Mouse (Mus musculus) heart, embryonic 13.5 days (tissue): ENCODE results near the gene Foxp1. TPM values are rescaled to one million over a fixed set of nuclear protein-coding genes. Genes with fewer than 3 reads are reported as not detected.

Experiments used
- ATAC-seq: fragments of 200-750 bp; cut with Nextera tagmentation; 2 replicates; pipeline ENCODE4 v1.8.0; 2017; ENCODE audit warnings: moderate TSS enrichment; ENCODE audit not compliant: insufficient number of reproducible peaks, low FRiP score, low TSS enrichment; ENCODE audit errors: extremely low read depth
- H3K27ac ChIP-seq: fragments of 300-500 bp; sonication (generic); replicated peaks from 2 replicates; pipeline ENCODE4 v1.5.1; 2015; ENCODE audit warnings: moderate library complexity, mild to moderate bottlenecking, inconsistent platforms
- H3K27me3 ChIP-seq: fragments of 300-500 bp; sonication (generic); replicated peaks from 2 replicates; pipeline ENCODE4 v1.6.1; 2015; ENCODE audit warnings: mild to moderate bottlenecking, inconsistent platforms
- H3K36me3 ChIP-seq: fragments of 300-500 bp; sonication (generic); 2 replicates; pipeline ENCODE4 v1.6.1; 2015; ENCODE audit warnings: mild to moderate bottlenecking, inconsistent platforms
- H3K4me1 ChIP-seq: fragments of 300-500 bp; sonication (generic); 2 replicates; pipeline ENCODE4 v1.6.1; 2015; ENCODE audit warnings: inconsistent platforms
- H3K4me2 ChIP-seq: fragments of 300-500 bp; sonication (generic); 2 replicates; pipeline ENCODE4 v1.6.1; 2015; ENCODE audit warnings: inconsistent platforms, mild to moderate bottlenecking, moderate library complexity
- H3K4me3 ChIP-seq: fragments of 300-500 bp; sonication (generic); 2 replicates; pipeline ENCODE4 v1.5.1; 2015; ENCODE audit warnings: moderate library complexity, mild to moderate bottlenecking, inconsistent platforms
- H3K9ac ChIP-seq: fragments of 300-500 bp; sonication (generic); 2 replicates; pipeline ENCODE4 v1.6.1; 2015; ENCODE audit warnings: inconsistent platforms, mild to moderate bottlenecking, moderate library complexity
- H3K9me3 ChIP-seq: fragments of 300-500 bp; sonication (generic); 2 replicates; pipeline ENCODE4 v1.6.1; 2016; ENCODE audit warnings: inconsistent platforms
- WGBS: fragments of 180-500 bp; shearing (Covaris S2); methylation state at CpG from one replicate; pipeline ENCODE4 v1.1.7; 2015; ENCODE audit warnings: mixed read lengths; 5-methylcytosine and 5-hydroxymethylcytosine counted together
- polyA plus RNA-seq: library from polyadenylated mRNA; unstranded; fragments of >200 nt; fragmentation: Nextera tagmentation; extraction: Ambion mirVana; gene quantifications from 2 replicates; pipeline ENCODE4 v1.2.1, GENCODE M21; 2015

The Foxp1 gene
- polyA plus RNA-seq, 1 experiment from 2014 or later, result 71.7 TPM

DNA sequence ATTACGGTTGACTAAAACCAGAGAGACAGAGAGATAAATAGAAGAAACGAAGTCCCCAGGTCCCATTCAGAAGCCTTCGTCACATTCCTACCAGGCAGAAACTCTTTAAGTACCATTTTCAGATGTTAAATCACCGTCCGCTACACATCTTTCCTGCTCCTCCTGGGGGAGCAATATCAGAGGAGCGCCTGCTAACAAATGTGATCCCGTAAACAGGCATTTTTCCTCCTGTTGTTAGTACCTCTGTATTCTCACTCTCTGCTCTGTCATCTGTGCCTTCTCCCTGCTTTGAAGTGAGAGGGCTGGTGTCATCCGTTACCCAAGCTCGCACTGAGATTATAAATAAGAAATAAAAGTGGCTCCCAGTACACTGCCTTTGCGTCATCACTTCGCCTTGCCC lies 384.5 kb downstream of the Foxp1 start:
- 64% methylated on average over 11 of the region's 11 CpGs for WGBS
- Histone ChIP-seq H3K27ac (no peak overlapping the region), H3K27me3 (no peaks in the 10 kb centered on the region), H3K4me2 (no peak overlapping the region), H3K9ac (0 out of 2 replicates have a peak overlapping the region, but pooled peaks have one; percentile 19), H3K4me1 (peaks cover 36% of the 10 kb centered on the region), H3K4me3 (no peak overlapping the region), H3K36me3 (no peaks in the 10 kb centered on the region), H3K9me3 (no peaks in the 10 kb centered on the region)
- ATAC-seq, result no peak

DNA sequence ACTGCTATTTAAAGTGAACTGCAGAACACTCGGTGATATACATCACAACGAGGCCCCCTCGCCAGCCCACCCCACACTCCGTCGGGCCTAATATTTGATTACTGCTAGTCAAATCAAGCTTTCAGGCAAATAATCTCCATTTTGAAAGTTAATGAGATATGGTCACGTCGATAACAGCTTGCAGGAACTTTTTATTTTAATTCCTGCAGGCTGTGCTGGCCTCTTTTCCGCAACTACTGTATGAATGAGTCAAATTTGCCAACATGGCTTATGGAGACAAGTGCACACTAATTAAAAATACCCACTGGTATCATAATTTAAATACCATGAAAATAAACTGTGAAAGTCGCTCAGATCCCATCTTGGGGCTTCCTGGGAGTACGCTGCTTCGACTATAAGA lies 385.4 kb downstream of the Foxp1 start:
- Histone ChIP-seq H3K4me1 (peaks cover 33% of the 10 kb centered on the region), H3K4me2 (no peak overlapping the region), H3K27me3 (no peaks in the 10 kb centered on the region), H3K9me3 (no peaks in the 10 kb centered on the region), H3K27ac (no peak overlapping the region), H3K9ac (no peak overlapping the region), H3K4me3 (no peak overlapping the region), H3K36me3 (no peaks in the 10 kb centered on the region)
- WGBS, result 81% methylated on average over 11 of the region's 11 CpGs
- no peak for ATAC-seq

DNA sequence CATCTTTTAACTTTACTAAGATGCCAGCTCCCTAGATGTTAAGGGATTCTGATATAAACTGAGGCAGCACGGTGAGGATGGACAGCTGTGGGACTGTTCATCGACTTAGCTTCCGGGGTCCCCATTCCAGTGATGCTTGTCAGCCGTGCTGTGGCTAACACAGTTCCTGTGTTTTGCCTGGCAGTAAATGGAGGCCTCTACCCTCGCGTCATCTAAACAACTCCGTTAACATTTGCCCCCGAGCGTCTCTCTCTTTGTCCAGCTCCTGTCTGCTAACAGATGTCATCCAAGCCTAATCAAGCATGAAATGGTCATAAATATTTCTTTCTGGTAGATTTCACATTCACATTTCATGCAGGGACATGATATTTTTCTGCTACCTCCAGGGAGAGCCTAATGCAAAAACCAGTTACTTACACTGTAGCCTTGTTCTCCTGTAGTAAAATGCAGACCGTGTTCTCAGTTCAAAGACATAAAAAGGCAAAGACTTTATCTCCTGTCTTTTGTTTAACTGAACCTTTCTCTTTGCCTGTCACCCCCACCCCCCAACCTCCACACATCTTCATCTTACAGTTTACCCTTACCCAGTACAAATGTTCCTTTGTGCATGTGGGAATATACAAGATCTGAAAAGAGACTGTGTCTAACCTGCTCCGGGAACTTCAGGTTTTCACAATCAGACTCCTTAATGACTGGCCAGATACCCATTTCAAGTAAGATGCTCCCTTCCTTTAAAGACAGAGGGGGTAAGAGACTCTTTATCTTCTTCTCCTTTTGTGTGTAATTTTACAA lies 386.4 kb downstream of the Foxp1 start:
- Histone ChIP-seq H3K4me1 (peaks cover 38% of the 10 kb centered on the region), H3K27ac (peak overlapping the region; percentile 12; the same call in 1 of the 2 replicates), H3K9ac (peak overlapping the region; percentile 50; the same call in 1 of the 2 replicates), H3K9me3 (no peaks in the 10 kb centered on the region), H3K27me3 (no peaks in the 10 kb centered on the region), H3K4me3 (no peak overlapping the region), H3K4me2 (no peak overlapping the region), H3K36me3 (no peaks in the 10 kb centered on the region)
- WGBS, result 45% methylated on average over 11 of the region's 11 CpGs
- ATAC-seq, result no peak

DNA sequence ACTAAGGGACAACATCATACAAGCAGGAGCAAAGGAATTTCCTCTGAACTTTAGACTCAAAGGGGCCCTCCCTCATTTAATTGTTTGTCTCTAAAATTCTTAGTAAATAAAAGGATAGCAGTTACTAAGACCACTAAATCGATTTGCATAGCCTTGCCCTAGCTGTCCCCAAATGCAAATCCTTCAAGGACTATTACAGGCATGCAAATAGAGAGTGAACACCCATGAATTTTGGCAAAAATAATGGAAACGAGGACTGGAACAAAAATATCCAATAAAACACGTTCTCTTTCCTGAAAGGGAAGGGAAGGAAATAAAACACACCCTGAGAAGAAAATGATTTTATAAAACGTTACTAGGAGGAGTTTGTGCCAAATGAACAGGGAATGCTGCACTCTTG lies 390.7 kb downstream of the Foxp1 start:
- Histone ChIP-seq H3K9me3 (no peaks in the 10 kb centered on the region), H3K4me3 (no peak overlapping the region), H3K4me1 (peaks cover 39% of the 10 kb centered on the region), H3K9ac (no peak overlapping the region), H3K4me2 (no peak overlapping the region), H3K27me3 (no peaks in the 10 kb centered on the region), H3K36me3 (no peaks in the 10 kb centered on the region), H3K27ac (no peak overlapping the region)
- ATAC-seq, result no peak
- WGBS, result 66% methylated on average over 4 of the region's 4 CpGs

DNA sequence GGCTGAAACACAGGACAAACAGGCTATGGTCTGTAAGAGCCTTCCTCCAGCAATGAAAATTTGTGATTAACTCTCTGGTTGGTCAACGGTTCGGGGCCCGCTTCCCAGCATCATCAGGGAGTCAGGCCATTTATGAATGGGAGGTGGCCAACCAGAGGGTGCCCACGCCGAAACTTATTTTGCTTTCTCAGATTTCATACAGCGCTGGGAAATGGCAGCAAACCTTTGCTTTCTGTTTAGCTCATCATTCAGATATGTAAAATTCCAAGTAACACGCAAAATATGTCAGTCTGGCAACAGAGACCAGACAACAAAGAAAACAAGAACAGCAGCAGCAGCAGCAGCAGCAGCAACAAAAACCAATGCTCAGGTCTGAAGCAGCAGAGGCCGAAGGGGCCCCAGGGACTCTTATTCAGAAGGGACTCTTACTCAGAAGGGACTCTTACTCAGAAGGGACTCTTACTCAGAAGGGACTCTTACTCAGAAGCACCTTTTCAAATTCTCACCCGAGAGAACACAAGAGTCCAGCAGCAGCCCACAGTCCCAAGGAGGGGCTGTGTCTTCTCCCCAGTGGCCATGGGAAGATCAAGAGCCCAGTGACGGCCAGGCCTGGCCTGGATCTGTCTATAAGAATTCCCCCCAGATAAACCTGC lies 391.6 kb downstream of the Foxp1 start:
- no peaks in the 10 kb centered on the region for H3K9me3 ChIP-seq
- no peak for ATAC-seq
- no peak overlapping the region for H3K9ac ChIP-seq
- peaks cover 33% of the 10 kb centered on the region for H3K4me1 ChIP-seq
- 60% methylated on average over 10 of the region's 10 CpGs for WGBS
- H3K36me3 ChIP-seq, result no peaks in the 10 kb centered on the region
- no peak overlapping the region for H3K4me3 ChIP-seq
- peak overlapping the region; percentile 46; the same call in 1 of the 2 replicates for H3K27ac ChIP-seq
- peak overlapping the region; percentile 19; the same call in 1 of the 2 replicates for H3K4me2 ChIP-seq
- H3K27me3 ChIP-seq, result no peaks in the 10 kb centered on the region

DNA sequence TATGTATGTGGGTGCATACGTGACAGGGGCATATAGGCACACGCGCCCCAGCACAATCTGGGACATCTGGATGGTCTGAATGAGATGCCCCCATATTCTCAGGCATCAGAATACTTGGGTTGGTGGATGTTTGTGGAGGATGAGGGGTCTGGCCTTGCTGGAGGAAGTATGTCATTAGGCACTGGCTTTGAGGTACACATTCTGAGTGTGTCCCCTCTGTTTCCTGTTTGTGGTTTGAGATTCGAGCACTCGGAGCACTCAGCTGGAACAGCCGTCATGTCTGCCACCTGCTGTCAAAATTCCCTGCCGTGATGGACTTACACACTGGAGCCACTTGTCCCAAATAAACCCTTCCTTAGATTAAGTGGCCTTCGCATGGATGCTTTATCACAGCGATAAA lies 395.8 kb downstream of the Foxp1 start:
- Histone ChIP-seq H3K27me3 (no peaks in the 10 kb centered on the region), H3K9ac (no peak overlapping the region), H3K27ac (no peak overlapping the region), H3K9me3 (no peaks in the 10 kb centered on the region), H3K36me3 (no peaks in the 10 kb centered on the region), H3K4me1 (peaks cover 13% of the 10 kb centered on the region), H3K4me3 (no peak overlapping the region), H3K4me2 (no peak overlapping the region)
- no peak for ATAC-seq
- WGBS, result 82% methylated on average over 9 of the region's 9 CpGs

DNA sequence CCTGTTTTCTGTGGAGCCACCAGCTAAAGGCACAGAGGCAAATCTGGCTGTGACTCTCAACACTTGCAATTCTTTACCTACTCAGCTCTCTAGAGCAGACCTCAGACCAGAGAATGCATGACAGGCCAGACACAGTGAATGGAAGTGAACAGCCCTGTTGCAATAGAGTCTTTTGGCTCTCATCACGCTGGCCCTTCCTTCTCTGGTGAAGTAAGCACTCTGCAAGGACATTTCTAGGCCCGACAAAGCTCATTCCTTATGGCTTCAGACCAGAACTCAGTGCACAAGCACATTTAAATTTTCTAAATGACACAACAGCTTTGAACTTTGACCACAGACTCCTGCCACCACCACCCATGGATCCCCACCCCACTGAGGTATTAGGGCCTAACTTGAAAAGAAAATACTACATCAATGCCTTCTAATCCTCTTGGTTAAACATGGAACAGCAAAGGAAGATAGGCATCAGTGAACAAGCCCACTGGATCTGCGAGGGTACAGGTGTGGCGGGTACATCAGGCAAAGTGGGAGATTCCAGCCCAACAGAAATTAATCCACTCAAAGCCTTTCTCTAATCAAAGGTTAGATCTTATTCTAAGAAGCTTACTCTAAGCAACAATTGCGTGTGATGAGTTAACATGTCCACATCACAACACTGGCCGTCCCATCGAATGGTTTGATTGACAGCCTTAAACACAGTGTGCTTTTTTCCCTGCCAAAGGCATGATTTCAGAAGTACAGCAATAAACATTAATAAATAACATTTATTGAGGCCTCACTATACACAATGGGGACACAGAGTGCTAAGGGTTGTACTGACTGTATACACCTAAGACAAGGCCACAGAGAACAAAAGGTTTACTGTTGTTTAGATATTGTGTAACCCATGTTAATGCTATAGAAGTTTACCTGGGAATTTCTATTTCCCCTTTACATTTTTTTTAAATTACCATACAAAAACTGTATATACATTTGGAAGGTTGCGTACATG lies 401.4 kb downstream of the Foxp1 start:
- ATAC-seq, result no peak
- Histone ChIP-seq H3K9ac (no peak overlapping the region), H3K4me3 (no peak overlapping the region), H3K27ac (no peak overlapping the region), H3K4me2 (no peak overlapping the region), H3K27me3 (no peaks in the 10 kb centered on the region), H3K4me1 (no peaks in the 10 kb centered on the region), H3K36me3 (no peaks in the 10 kb centered on the region), H3K9me3 (no peaks in the 10 kb centered on the region)
- WGBS, result 79% methylated on average over 8 of the region's 8 CpGs

DNA sequence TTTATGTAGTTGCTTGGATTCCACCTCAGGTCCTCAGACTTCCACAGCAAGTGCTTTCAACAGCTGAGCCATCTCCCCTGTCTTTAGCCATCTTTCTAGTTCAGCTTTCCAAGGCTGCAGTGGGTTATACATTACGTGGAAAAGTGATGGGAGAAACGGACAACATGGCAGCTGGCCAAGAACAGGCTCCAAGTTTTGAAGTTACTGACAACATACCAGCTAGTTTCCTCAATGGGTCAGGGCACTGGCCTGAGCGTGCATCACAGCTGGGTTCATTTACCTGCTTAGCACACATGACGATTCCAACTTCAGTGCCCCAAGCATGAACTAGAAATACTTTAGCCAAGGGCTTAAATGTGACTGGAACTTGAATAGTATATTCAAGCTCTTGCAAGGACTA lies 404.0 kb downstream of the Foxp1 start:
- WGBS, result 48% methylated on average over 4 of the region's 4 CpGs
- ATAC-seq, result no peak
- H3K36me3 ChIP-seq, result no peaks in the 10 kb centered on the region
- no peaks in the 10 kb centered on the region for H3K27me3 ChIP-seq
- no peak overlapping the region for H3K4me2 ChIP-seq
- H3K4me1 ChIP-seq, result no peaks in the 10 kb centered on the region
- H3K9me3 ChIP-seq, result no peaks in the 10 kb centered on the region
- no peak overlapping the region for H3K9ac ChIP-seq
- H3K4me3 ChIP-seq, result no peak overlapping the region
- no peak overlapping the region for H3K27ac ChIP-seq

DNA sequence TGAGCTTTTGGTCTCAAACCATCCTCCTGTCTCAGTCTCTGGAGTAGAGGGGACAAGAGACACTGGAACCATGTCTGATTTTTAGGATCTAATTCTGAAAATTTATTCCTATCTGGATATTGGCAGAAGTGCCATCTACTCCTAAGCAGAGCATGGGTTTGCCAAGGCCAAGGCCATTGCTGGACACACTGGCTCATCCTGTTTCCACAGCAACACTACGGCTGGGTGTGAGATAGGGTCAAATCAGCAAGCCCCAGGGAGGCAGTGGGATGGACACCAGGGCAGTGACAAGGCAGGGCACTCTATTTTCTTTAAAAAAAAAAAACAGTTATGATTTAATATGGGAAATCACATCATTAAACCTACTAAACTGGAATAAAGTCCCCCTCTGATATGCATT lies 405.1 kb downstream of the Foxp1 start:
- 50% methylated on average over 1 of the region's 1 CpGs for WGBS
- Histone ChIP-seq H3K9ac (no peak overlapping the region), H3K4me2 (no peak overlapping the region), H3K27me3 (no peaks in the 10 kb centered on the region), H3K9me3 (no peaks in the 10 kb centered on the region), H3K36me3 (no peaks in the 10 kb centered on the region), H3K27ac (no peak overlapping the region), H3K4me1 (no peaks in the 10 kb centered on the region), H3K4me3 (no peak overlapping the region)
- no peak for ATAC-seq

DNA sequence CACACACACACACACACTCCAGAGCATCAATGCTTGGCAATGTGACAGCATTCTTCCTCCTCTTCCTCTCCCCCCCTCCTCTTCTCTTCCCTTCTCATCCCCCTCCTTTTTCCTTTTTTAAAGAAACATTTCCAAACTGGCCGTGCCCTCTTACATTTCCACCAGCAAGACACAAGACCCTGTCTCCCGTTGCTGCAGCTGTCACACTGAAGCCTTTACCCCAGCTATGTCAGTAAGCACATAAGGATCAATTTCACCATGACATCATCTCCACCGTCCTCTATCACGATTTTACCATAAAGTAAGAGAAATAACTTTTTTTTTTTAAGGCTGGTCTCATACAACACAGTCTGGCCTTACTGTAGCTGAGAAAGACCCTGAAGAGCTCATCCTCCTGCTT lies 410.7 kb downstream of the Foxp1 start:
- WGBS, result 83% methylated on average over 4 of the region's 4 CpGs
- Histone ChIP-seq H3K36me3 (no peaks in the 10 kb centered on the region), H3K9ac (no peak overlapping the region)

DNA sequence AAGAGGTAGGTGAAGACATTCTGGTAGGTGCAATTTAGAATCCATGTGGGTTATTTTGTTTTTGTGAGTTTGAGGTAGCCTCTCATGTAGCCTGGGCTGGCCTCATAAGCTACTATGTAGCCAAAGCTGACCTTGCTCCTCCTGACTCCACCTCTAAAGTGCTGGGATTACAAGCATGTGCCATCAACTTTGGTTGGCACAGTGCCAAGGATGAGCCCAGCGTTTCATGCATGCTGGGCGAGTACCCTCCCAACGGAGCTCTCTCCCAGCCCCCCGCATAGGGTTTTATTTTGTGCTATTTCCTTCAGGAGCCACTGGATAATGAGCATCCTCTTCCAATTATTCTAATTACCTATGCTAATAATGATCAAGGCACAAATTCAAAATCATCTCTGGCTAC lies 414.1 kb downstream of the Foxp1 start:
- H3K9me3 ChIP-seq, result no peaks in the 10 kb centered on the region

More for the DNA sequence above, 410.7 kb downstream of the Foxp1 start:
- H3K4me1 ChIP-seq, result peaks cover 13% of the 10 kb centered on the region
- no peaks in the 10 kb centered on the region for H3K27me3 ChIP-seq
- no peak overlapping the region for H3K4me3 ChIP-seq
- no peaks in the 10 kb centered on the region for H3K9me3 ChIP-seq
- no peak overlapping the region for H3K27ac ChIP-seq
- ATAC-seq, result no peak
- no peak overlapping the region for H3K4me2 ChIP-seq

More for the DNA sequence above, 414.1 kb downstream of the Foxp1 start:
- H3K9ac ChIP-seq, result no peak overlapping the region
- no peak for ATAC-seq
- no peak overlapping the region for H3K4me2 ChIP-seq
- H3K4me3 ChIP-seq, result no peak overlapping the region
- H3K4me1 ChIP-seq, result peaks cover 40% of the 10 kb centered on the region
- H3K36me3 ChIP-seq, result no peaks in the 10 kb centered on the region
- WGBS, result 58% methylated on average over 4 of the region's 4 CpGs
- no peak overlapping the region for H3K27ac ChIP-seq
- no peaks in the 10 kb centered on the region for H3K27me3 ChIP-seq
